Mouse (Mus musculus): ENCODE data around the gene Ttc21b. TPM values are rescaled to one million over a fixed set of nuclear protein-coding genes. Genes with fewer than 3 reads are reported as not detected.

Gene Ttc21b
- polyA plus RNA-seq (2021) = 19.2 TPM

GRCm38 (mm10) chr2:66256220-66257131 is at the start of gene Ttc21b:
Ttc21b (minus strand) TSS chr2:66256617.
- TF ChIP-seq CTCF (IDR thresholded peaks at IDR 0.05) = peak; percentile 92
- peak; percentile 69 for DNase-seq (ENCODE audit: low read depth, low spot score)
- in situ Hi-C loops (cut with MboI; ENCODE audit: low pct_unique_long_range_greater_than_20kb) = loop anchor here (5.0 to 25.0 kb wide), 3 partner anchors 151 to 531 kb away; partner anchors contain the start of genes Scn7a and Scn9a
- CTCF ChIA-PET = interaction anchor here (0.7 to 2.0 kb wide), 4 partner anchors 9 to 155 kb away, joined by 3 to 5 read pairs (median 4); no protein-coding TSS in a partner anchor
- POLR2A ChIA-PET = no interaction called here
- H3K27me3 ChIP-seq = peaks cover 8% of the 10 kb centered on the region
- ATAC-seq = peak; percentile 99

- ChIA-PET CTCF (no interaction called here), POLR2A (no interaction called here)
- TF ChIP-seq CTCF (IDR thresholded peaks at IDR 0.05) = no peak
- ATAC-seq (no peak), DNase-seq (ENCODE audit: low read depth, low spot score) (no peak)
- peaks cover 22% of the 10 kb centered on the region for H3K27me3 ChIP-seq
- in situ Hi-C loops (cut with MboI; ENCODE audit: low pct_unique_long_range_greater_than_20kb) = loop anchor here (25.0 kb wide), 2 partner anchors 365 to 515 kb away; partner anchors contain the start of genes Scn7a and Scn9a
Observed at GRCm38 (mm10) chr2:66272551-66272950, 16.1 kb upstream of the Ttc21b start.

- no peak for TF ChIP-seq CTCF (IDR thresholded peaks at IDR 0.05)
- CTCF ChIA-PET = no interaction called here
- ATAC-seq (no peak), DNase-seq (ENCODE audit: low read depth, low spot score) (no peak)
- POLR2A ChIA-PET = no interaction called here
- no peaks in the 10 kb centered on the region for H3K27me3 ChIP-seq
- in situ Hi-C loops (cut with MboI; ENCODE audit: low pct_unique_long_range_greater_than_20kb) = no loop called here
Observed at GRCm38 (mm10) chr2:66244013-66244412, 12.4 kb downstream of the Ttc21b start.

GRCm38 (mm10) chr2:66240334-66240733 is 16.1 kb downstream of the Ttc21b start:
- POLR2A ChIA-PET = no interaction called here
- H3K27me3 ChIP-seq = no peaks in the 10 kb centered on the region

GRCm38 (mm10) chr2:66238886-66239285 is 17.5 kb downstream of the Ttc21b start:
- DNase-seq (ENCODE audit: low read depth, low spot score) (no peak), ATAC-seq (no peak)
- ChIA-PET POLR2A (no interaction called here), CTCF (interaction anchor here (0.6 to 1.4 kb wide), 2 partner anchors 15 to 186 kb away, joined by 3 read pairs; no protein-coding TSS in a partner anchor)
- in situ Hi-C loops (cut with MboI; ENCODE audit: low pct_unique_long_range_greater_than_20kb) = no loop called here
- no peak for TF ChIP-seq CTCF (IDR thresholded peaks at IDR 0.05)
- no peaks in the 10 kb centered on the region for H3K27me3 ChIP-seq

More at GRCm38 (mm10) chr2:66240334-66240733, 16.1 kb downstream of the Ttc21b start:
- CTCF ChIA-PET = no interaction called here
- no peak for TF ChIP-seq CTCF (IDR thresholded peaks at IDR 0.05)
- no peak for ATAC-seq
- DNase-seq (ENCODE audit: low read depth, low spot score) = no peak
- in situ Hi-C loops (cut with MboI; ENCODE audit: low pct_unique_long_range_greater_than_20kb) = no loop called here

- no peak for TF ChIP-seq CTCF (IDR thresholded peaks at IDR 0.05)
- no peaks in the 10 kb centered on the region for H3K27me3 ChIP-seq
- ChIA-PET POLR2A (no interaction called here), CTCF (no interaction called here)
- peak; percentile 92 for ATAC-seq
- in situ Hi-C loops (cut with MboI; ENCODE audit: low pct_unique_long_range_greater_than_20kb) = no loop called here
- no peak for DNase-seq (ENCODE audit: low read depth, low spot score)
Observed at GRCm38 (mm10) chr2:66220954-66221353, 35.5 kb downstream of the Ttc21b start.

- no peak for DNase-seq (ENCODE audit: low read depth, low spot score)
- TF ChIP-seq CTCF (IDR thresholded peaks at IDR 0.05) = no peak
- CTCF ChIA-PET = no interaction called here
- in situ Hi-C loops (cut with MboI; ENCODE audit: low pct_unique_long_range_greater_than_20kb) = no loop called here
- no peak for ATAC-seq
- POLR2A ChIA-PET = no interaction called here
- H3K27me3 ChIP-seq = no peaks in the 10 kb centered on the region
Observed at GRCm38 (mm10) chr2:66209875-66210274, 46.5 kb downstream of the Ttc21b start.

GRCm38 (mm10) chr2:66209353-66209752 is 47.1 kb downstream of the Ttc21b start:
- no peak for ATAC-seq
- H3K27me3 ChIP-seq = no peaks in the 10 kb centered on the region
- ChIA-PET CTCF (no interaction called here), POLR2A (no interaction called here)
- DNase-seq (ENCODE audit: low read depth, low spot score) = no peak
- in situ Hi-C loops (cut with MboI; ENCODE audit: low pct_unique_long_range_greater_than_20kb) = no loop called here
- no peak for TF ChIP-seq CTCF (IDR thresholded peaks at IDR 0.05)

GRCm38 (mm10) chr2:66206796-66207195 is 49.6 kb downstream of the Ttc21b start:
- CTCF ChIA-PET = interaction anchor here (1.3 kb wide), 1 partner anchor 9 kb away, joined by 3 read pairs; no protein-coding TSS in a partner anchor
- POLR2A ChIA-PET = no interaction called here
- TF ChIP-seq CTCF (IDR thresholded peaks at IDR 0.05) = no peak
- DNase-seq (ENCODE audit: low read depth, low spot score) = no peak
- H3K27me3 ChIP-seq = no peaks in the 10 kb centered on the region
- in situ Hi-C loops (cut with MboI; ENCODE audit: low pct_unique_long_range_greater_than_20kb) = no loop called here
- ATAC-seq = no peak

- CTCF ChIA-PET = interaction anchor here (1.0 kb wide), 1 partner anchor 12 kb away, joined by 3 read pairs; no protein-coding TSS in a partner anchor
- in situ Hi-C loops (cut with MboI; ENCODE audit: low pct_unique_long_range_greater_than_20kb) = no loop called here
- POLR2A ChIA-PET = no interaction called here
Observed at GRCm38 (mm10) chr2:66204218-66204617, 52.2 kb downstream of the Ttc21b start.

GRCm38 (mm10) chr2:66200195-66200594 is 56.2 kb downstream of the Ttc21b start:
- in situ Hi-C loops (cut with MboI; ENCODE audit: low pct_unique_long_range_greater_than_20kb) = no loop called here
- POLR2A ChIA-PET = no interaction called here
- DNase-seq (ENCODE audit: low read depth, low spot score) (no peak), ATAC-seq (no peak)
- CTCF ChIA-PET = interaction anchor here (1.1 to 1.3 kb wide), 2 partner anchors 9 to 13 kb away, joined by 3 to 4 read pairs; no protein-coding TSS in a partner anchor
- H3K27me3 ChIP-seq = no peaks in the 10 kb centered on the region
- TF ChIP-seq CTCF (IDR thresholded peaks at IDR 0.05) = no peak

More at GRCm38 (mm10) chr2:66204218-66204617, 52.2 kb downstream of the Ttc21b start:
- ATAC-seq = peak; percentile 17
- TF ChIP-seq CTCF (IDR thresholded peaks at IDR 0.05) = no peak
- DNase-seq (ENCODE audit: low read depth, low spot score) = no peak
- H3K27me3 ChIP-seq = no peaks in the 10 kb centered on the region
